Mouse (Mus musculus) spleen, postnatal 36 days (tissue): ENCODE results near the gene Hcar2.

Experiments used
- DNase-seq, 2 experiments: peaks; one replicate each; pipeline ENCODE4 v3.0.0; 2022; ENCODE audit warnings: low spot score in 2 of 2, mixed read lengths in 1 of 2

Hcar2 gene

GRCm38 (mm10) chr5:123862374-123863350 is 2.6 kb downstream of the Hcar2 start:
- peak in 1 of 2 experiments; percentile 29 for DNase-seq

GRCm38 (mm10) chr5:123858798-123859197 is 6.5 kb downstream of the Hcar2 start:
- no peak for DNase-seq

GRCm38 (mm10) chr5:123854511-123854910 is 10.8 kb downstream of the Hcar2 start:
- DNase-seq, result no peak

DNA sequence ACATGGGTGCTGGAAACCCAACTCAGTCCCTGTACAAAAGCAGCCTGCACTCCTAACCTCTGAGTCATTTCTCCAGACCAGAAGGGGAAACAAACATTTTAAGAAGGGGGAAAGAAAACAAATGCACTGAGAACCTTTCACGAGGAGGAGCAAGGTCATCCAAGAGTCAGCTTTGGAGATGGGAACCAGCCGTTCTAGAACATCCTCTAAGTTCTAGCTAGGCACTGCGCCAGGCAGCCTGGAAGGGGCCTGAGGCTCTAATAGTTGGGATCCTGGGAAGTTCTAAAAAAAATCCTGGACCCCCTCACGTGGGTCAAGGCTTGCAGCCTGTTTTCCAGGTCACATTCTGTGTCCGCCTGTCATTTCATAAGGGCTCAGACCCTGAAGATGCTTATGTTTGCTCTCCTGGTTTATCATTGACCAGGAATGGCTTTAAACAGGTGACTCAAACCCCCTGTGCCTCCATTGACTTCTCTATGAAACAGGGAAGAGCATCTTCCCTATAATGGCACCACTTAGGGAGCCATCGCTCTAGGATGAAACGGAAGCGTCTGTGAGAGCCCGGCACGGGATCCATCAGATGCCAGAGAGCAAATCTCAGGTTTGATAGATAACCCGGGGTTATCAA is 11.3 kb downstream of the Hcar2 start:
- DNase-seq, result no peak

- DNase-seq, result no peak
Observed at GRCm38 (mm10) chr5:123851398-123851797, 13.9 kb downstream of the Hcar2 start.

DNA sequence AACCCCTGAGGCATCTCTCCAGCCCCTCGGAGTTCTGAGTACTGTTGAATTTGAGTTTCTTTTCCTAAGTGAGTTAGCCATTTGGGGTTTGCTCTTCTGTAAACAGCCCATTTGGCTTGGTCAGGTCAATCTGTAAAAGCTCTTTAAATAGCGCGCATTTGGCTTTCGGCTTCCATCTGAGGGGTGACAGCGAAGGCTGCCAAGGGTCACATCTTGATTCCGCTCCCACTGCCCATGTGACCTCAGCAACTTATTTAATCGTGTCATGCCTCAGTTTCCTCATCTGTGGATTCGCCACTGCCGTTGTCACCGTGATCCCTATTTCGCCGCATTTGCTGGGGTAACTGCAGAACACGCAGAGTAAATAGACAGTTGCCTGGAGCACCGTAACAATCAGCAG is 21.0 kb downstream of the Hcar2 start:
- no peak for DNase-seq

GRCm38 (mm10) chr5:123843816-123844215 is 21.5 kb downstream of the Hcar2 start:
- no peak for DNase-seq

DNA sequence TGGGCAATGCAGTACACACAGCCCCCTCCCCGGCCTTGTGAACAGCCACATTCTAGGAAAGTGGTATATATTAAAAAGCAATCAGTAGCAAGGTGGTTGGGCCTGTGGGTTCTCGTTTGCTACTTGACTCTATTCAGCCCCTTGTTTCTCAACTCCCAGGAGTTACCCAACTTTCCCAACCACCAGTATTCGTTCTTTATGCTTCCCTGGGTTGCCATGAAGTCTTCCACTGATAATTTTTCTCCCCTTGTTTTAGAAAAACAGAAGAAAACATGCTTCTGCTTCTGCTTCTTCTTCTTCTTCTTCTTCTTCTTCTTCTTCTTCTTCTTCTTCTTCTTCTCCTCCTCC is 22.4 kb downstream of the Hcar2 start:
- no peak for DNase-seq

- no peak for DNase-seq
Observed at GRCm38 (mm10) chr5:123842221-123842934, 22.9 kb downstream of the Hcar2 start.

DNA sequence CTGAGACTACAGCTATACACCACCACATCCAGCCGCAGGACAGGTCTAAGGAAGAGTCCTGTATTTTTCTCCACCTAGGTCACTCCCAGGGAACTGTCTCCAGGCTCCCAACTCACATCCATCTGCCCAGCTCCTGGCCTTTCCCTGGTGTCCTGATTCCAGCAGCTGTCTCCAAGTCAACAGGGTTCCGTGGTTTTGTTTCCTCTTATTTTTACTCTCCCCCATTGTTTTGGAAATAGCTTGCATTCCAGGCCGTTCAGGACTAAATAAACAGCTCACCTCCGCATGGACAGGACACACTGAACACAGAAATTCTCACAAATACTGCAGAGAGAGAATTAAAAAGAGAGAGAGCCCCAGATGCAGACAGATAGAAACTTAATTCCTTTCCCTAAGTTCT is 27.9 kb downstream of the Hcar2 start:
- no peak for DNase-seq

GRCm38 (mm10) chr5:123834836-123835235 is 30.5 kb downstream of the Hcar2 start:
- DNase-seq, result no peak

DNA sequence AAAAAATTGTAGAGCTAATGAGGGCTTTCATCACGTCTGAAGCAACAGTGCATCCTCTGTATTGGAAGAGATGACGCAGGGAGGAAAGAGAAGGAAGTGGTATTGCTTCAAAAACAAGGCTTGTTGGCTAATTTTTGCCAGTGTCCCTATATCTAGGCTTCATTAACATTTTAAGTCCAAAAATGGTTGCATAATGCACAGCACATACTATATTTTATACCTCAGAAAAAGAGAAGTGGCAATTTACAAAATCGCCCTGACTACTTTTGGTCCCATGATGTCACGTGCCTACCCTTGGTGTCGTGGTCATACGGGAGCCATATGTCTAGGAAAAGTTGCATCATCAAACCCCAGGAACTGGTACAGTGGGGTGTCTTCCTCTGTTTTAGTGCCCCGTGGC is 33.0 kb downstream of the Hcar2 start:
- DNase-seq, result no peak

DNA sequence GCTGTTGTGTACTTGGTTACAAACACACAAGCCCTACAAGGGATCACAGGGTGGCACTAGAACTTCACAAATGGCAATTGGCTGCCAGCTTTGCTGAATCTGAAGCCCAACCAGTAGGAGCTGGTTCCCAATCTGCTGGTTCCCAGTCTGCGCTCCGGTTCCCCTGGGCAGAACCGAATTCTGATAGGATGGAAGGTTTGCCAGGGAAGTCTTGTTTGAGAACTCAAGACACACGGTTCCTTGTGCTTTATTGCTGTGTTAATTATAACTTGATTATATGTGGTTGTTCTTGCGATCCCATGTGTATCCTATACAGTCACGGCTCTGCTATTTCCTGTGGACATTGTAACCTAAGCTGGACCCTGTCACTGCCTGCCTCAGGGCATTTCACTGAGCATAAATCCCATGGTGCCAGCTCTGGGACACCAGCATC is 37.6 kb downstream of the Hcar2 start:
- no peak for DNase-seq

DNA sequence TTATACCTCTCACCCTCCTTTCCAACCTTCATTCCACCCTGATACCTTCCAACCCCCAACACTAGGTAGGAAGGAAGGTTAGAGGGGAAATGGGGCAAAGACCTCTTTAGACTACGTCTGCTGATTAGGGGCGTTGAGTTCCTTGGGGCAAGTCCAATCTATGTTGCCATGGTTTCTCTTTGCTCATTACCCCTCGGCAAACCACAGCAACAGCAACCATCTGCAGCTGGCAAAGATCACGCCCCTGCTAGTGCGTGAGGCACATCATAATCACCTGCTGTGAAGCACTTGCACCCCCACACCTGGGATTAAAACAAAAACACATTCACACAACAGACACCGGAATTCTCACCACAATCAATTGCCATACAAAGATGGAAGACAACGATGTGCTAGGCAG is 42.6 kb downstream of the Hcar2 start:
- no peak for DNase-seq

DNA sequence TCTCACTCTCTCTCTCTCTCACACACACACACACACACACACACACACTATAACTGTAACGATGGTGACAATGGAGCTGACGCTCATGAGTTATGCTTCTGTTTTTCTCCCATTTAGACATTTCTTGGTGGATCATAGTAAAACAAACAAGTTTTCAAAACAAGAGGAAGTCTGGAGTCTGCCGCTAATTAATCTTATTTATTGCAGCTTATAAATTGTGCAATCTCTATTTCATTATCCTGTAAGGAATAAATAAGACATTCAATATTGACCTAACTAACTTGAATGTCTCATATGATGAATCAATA is 44.1 kb downstream of the Hcar2 start:
- no peak for DNase-seq

- DNase-seq, result peak in 1 of 2 experiments; percentile 5
Observed at GRCm38 (mm10) chr5:123820501-123821263, 44.6 kb downstream of the Hcar2 start.

GRCm38 (mm10) chr5:123818941-123819577 is 46.2 kb downstream of the Hcar2 start:
- DNase-seq, result no peak

- DNase-seq, result no peak
Observed at GRCm38 (mm10) chr5:123816891-123817290, 48.4 kb downstream of the Hcar2 start.
